Mouse (Mus musculus): ENCODE data around the gene Plxnb1. TPM values are rescaled to one million over a fixed set of nuclear protein-coding genes. Genes with fewer than 3 reads are reported as not detected.

Plxnb1 gene
- 8.8 and 10.0 TPM in 2 replicates for polyA plus RNA-seq (2015; fragmentation: Nextera tagmentation; extraction: Ambion mirVana)

GRCm38 (mm10) chr9:109095137-109095982 lies at the start of gene Plxnb1:
TSS of gene Plxnb1 (plus strand) at chr9:109095389.
- DNase-seq (ENCODE audit: low spot score) = peak; percentile 77
- Histone ChIP-seq H3K9ac (replicated peaks; ENCODE audit: low read depth) (peak within 1 kb of the TSS; percentile 75), H3K4me1 (ENCODE audit: insufficient read depth, low read depth, low read length) (peaks cover 9% of the 10 kb centered on the region; the same call in 1 of the 2 replicates), H3K27me3 (replicated peaks; ENCODE audit: insufficient read depth, low read length) (no peaks in the 10 kb centered on the region), H3K27ac (ENCODE audit: low read length) (peak within 1 kb of the TSS; percentile 97), H3K9me3 (ENCODE audit: low read length) (no peaks in the 10 kb centered on the region), H3K36me3 (ENCODE audit: insufficient read depth, low read length) (no peaks in the 10 kb centered on the region), H3K4me3 (ENCODE audit: low read depth, low read length) (peak within 1 kb of the TSS; percentile 75), H3K4me2 (replicated peaks; ENCODE audit: low read depth, low read length) (peak within 1 kb of the TSS; percentile 74)
- peak; percentile 39 for ATAC-seq
- no peak for TF ChIP-seq CTCF (IDR thresholded peaks at IDR 0.05)
- TF ChIP-seq EP300 (IDR thresholded peaks at IDR 0.05) = no peak
- 1% methylated on average over 25 of the region's 102 CpGs for WGBS

GRCm38 (mm10) chr9:109046306-109046705 lies 48.9 kb upstream of the Plxnb1 start:
- ATAC-seq (no peak), DNase-seq (ENCODE audit: low spot score) (peak; percentile 57)
- Histone ChIP-seq H3K9ac (replicated peaks; ENCODE audit: low read depth) (no peak overlapping the region), H3K36me3 (ENCODE audit: insufficient read depth, low read length) (peaks cover 3% of the 10 kb centered on the region; the same call in 1 of the 2 replicates), H3K4me2 (replicated peaks; ENCODE audit: low read depth, low read length) (no peak overlapping the region), H3K4me1 (ENCODE audit: insufficient read depth, low read depth, low read length) (no peaks in the 10 kb centered on the region), H3K27me3 (replicated peaks; ENCODE audit: insufficient read depth, low read length) (no peaks in the 10 kb centered on the region), H3K4me3 (ENCODE audit: low read depth, low read length) (no peak overlapping the region), H3K27ac (ENCODE audit: low read length) (no peak overlapping the region), H3K9me3 (ENCODE audit: low read length) (no peaks in the 10 kb centered on the region)
- TF ChIP-seq CTCF (IDR thresholded peaks at IDR 0.05) (peak; percentile 87), EP300 (IDR thresholded peaks at IDR 0.05) (no peak)
- 42% methylated on average over 5 of the region's 5 CpGs for WGBS

- Histone ChIP-seq H3K9ac (replicated peaks; ENCODE audit: low read depth) (no peak overlapping the region), H3K4me3 (ENCODE audit: low read depth, low read length) (no peak overlapping the region), H3K4me2 (replicated peaks; ENCODE audit: low read depth, low read length) (no peak overlapping the region), H3K27me3 (replicated peaks; ENCODE audit: insufficient read depth, low read length) (no peaks in the 10 kb centered on the region), H3K36me3 (ENCODE audit: insufficient read depth, low read length) (peaks cover 13% of the 10 kb centered on the region; the same call in 1 of the 2 replicates), H3K9me3 (ENCODE audit: low read length) (no peaks in the 10 kb centered on the region), H3K27ac (ENCODE audit: low read length) (no peak overlapping the region), H3K4me1 (ENCODE audit: insufficient read depth, low read depth, low read length) (no peaks in the 10 kb centered on the region)
- ATAC-seq (no peak), DNase-seq (ENCODE audit: low spot score) (no peak)
- TF ChIP-seq EP300 (IDR thresholded peaks at IDR 0.05) (no peak), CTCF (IDR thresholded peaks at IDR 0.05) (no peak)
- WGBS = 63% methylated on average over 7 of the region's 7 CpGs
Measured at GRCm38 (mm10) chr9:109049316-109049715, 45.9 kb upstream of the Plxnb1 start.

GRCm38 (mm10) chr9:109049996-109050673 lies 45.1 kb upstream of the Plxnb1 start:
- no peak overlapping the region for H3K9ac ChIP-seq (replicated peaks; ENCODE audit: low read depth)
- H3K4me2 ChIP-seq (replicated peaks; ENCODE audit: low read depth, low read length) = no peak overlapping the region
- no peak overlapping the region for H3K27ac ChIP-seq (ENCODE audit: low read length)
- no peaks in the 10 kb centered on the region for H3K9me3 ChIP-seq (ENCODE audit: low read length)
- peaks cover 13% of the 10 kb centered on the region; the same call in 1 of the 2 replicates for H3K36me3 ChIP-seq (ENCODE audit: insufficient read depth, low read length)
- TF ChIP-seq EP300 (IDR thresholded peaks at IDR 0.05) (no peak), CTCF (IDR thresholded peaks at IDR 0.05) (no peak)
- no peaks in the 10 kb centered on the region for H3K27me3 ChIP-seq (replicated peaks; ENCODE audit: insufficient read depth, low read length)
- no peak for ATAC-seq
- 82% methylated on average over 9 of the region's 9 CpGs for WGBS
- H3K4me3 ChIP-seq (ENCODE audit: low read depth, low read length) = no peak overlapping the region
- no peak for DNase-seq (ENCODE audit: low spot score)
- H3K4me1 ChIP-seq (ENCODE audit: insufficient read depth, low read depth, low read length) = peaks cover 3% of the 10 kb centered on the region; the same call in 1 of the 2 replicates

- no peak for ATAC-seq
- Histone ChIP-seq H3K27me3 (replicated peaks; ENCODE audit: insufficient read depth, low read length) (no peaks in the 10 kb centered on the region), H3K36me3 (ENCODE audit: insufficient read depth, low read length) (peaks cover 13% of the 10 kb centered on the region; the same call in 1 of the 2 replicates), H3K4me2 (replicated peaks; ENCODE audit: low read depth, low read length) (no peak overlapping the region), H3K9ac (replicated peaks; ENCODE audit: low read depth) (no peak overlapping the region), H3K4me3 (ENCODE audit: low read depth, low read length) (no peak overlapping the region), H3K9me3 (ENCODE audit: low read length) (no peaks in the 10 kb centered on the region), H3K27ac (ENCODE audit: low read length) (no peak overlapping the region), H3K4me1 (ENCODE audit: insufficient read depth, low read depth, low read length) (peaks cover 7% of the 10 kb centered on the region; the same call in 1 of the 2 replicates)
- no peak for DNase-seq (ENCODE audit: low spot score)
- WGBS = 63% methylated on average over 3 of the region's 3 CpGs
- TF ChIP-seq CTCF (IDR thresholded peaks at IDR 0.05) = no peak
Measured at GRCm38 (mm10) chr9:109050674-109050997, 44.6 kb upstream of the Plxnb1 start.

GRCm38 (mm10) chr9:109051011-109051501 lies 44.1 kb upstream of the Plxnb1 start:
- Histone ChIP-seq H3K9me3 (ENCODE audit: low read length) (no peaks in the 10 kb centered on the region), H3K4me3 (ENCODE audit: low read depth, low read length) (no peak overlapping the region), H3K9ac (replicated peaks; ENCODE audit: low read depth) (no peak overlapping the region), H3K4me1 (ENCODE audit: insufficient read depth, low read depth, low read length) (peaks cover 7% of the 10 kb centered on the region; the same call in 1 of the 2 replicates), H3K4me2 (replicated peaks; ENCODE audit: low read depth, low read length) (no peak overlapping the region), H3K27me3 (replicated peaks; ENCODE audit: insufficient read depth, low read length) (no peaks in the 10 kb centered on the region), H3K36me3 (ENCODE audit: insufficient read depth, low read length) (peaks cover 15% of the 10 kb centered on the region; the same call in 1 of the 2 replicates), H3K27ac (ENCODE audit: low read length) (no peak overlapping the region)
- no peak for DNase-seq (ENCODE audit: low spot score)
- no peak for TF ChIP-seq CTCF (IDR thresholded peaks at IDR 0.05)
- no peak for TF ChIP-seq EP300 (IDR thresholded peaks at IDR 0.05)
- WGBS = 91% methylated on average over 13 of the region's 13 CpGs
- ATAC-seq = no peak
